Mouse (Mus musculus) CH12.LX (cell line): ENCODE data around the gene Hrh2. TPM values are rescaled to one million over a fixed set of nuclear protein-coding genes. Genes with fewer than 3 reads are reported as not detected.

Experiments used
- DNase-seq: peaks from one replicate; pipeline ENCODE4 v3.0.0-alpha.2; 2013; ENCODE audit errors: extremely low read depth
- H3K27ac ChIP-seq: 2 replicates; pipeline ENCODE4 v1.5.1; 2012; ENCODE audit warnings: low read depth, mild to moderate bottlenecking, control low read depth, moderate library complexity; ENCODE audit not compliant: insufficient read depth
- H3K27me3 ChIP-seq: replicated peaks from 2 replicates; pipeline ENCODE3; 2012; ENCODE audit warnings: inconsistent platforms
- H3K36me3 ChIP-seq, 2 experiments: replicated peaks in 1 of 2; 2 replicates each; pipeline versions ENCODE3 to v1.6.1; 2012; ENCODE audit warnings: inconsistent platforms in 1 of 2, low read length in 1 of 2, mild to moderate bottlenecking in 1 of 2, mixed read lengths in 1 of 2, moderate library complexity in 1 of 2; ENCODE audit not compliant: control insufficient read depth in 1 of 2, insufficient read depth in 1 of 2
- H3K4me1 ChIP-seq, 2 experiments: 2 replicates each; pipeline ENCODE4 v1.6.1; 2012; ENCODE audit warnings: inconsistent platforms in 1 of 2, moderate library complexity in 1 of 2; ENCODE audit not compliant: insufficient read depth in 2 of 2, control insufficient read depth in 1 of 2
- H3K4me2 ChIP-seq: 2 replicates; pipeline ENCODE4 v1.6.1; 2012; ENCODE audit warnings: low read depth, mild to moderate bottlenecking, control low read depth; ENCODE audit not compliant: poor library complexity, insufficient read depth, severe bottlenecking
- H3K4me3 ChIP-seq, 3 experiments: fragments of 150-350 bp in 1 of 3; sonication (generic) in 1 of 3; replicated peaks in 1 of 3; 2 replicates each; pipeline versions ENCODE3 to v1.5.1; 2011 to 2012; ENCODE audit warnings: low read depth in 2 of 3, low read length in 2 of 3, mild to moderate bottlenecking in 2 of 3, moderate library complexity in 2 of 3, control low read depth in 1 of 3, improper control_type of control experiment in 1 of 3, inconsistent platforms in 1 of 3, mixed read lengths in 1 of 3; ENCODE audit not compliant: poor library complexity in 1 of 3
- H3K79me2 ChIP-seq: replicated peaks from 2 replicates; pipeline ENCODE4 v1.6.1; 2012; ENCODE audit warnings: mild to moderate bottlenecking, moderate library complexity; ENCODE audit not compliant: control insufficient read depth, poor library complexity, insufficient read depth, severe bottlenecking; ENCODE audit errors: extremely low read depth
- H3K9ac ChIP-seq: 2 replicates; pipeline ENCODE4 v1.6.1; 2012; ENCODE audit warnings: low read depth, mild to moderate bottlenecking, control low read depth, moderate library complexity; ENCODE audit not compliant: insufficient read depth
- H3K9me3 ChIP-seq: replicated peaks from 2 replicates; pipeline ENCODE3; 2012; ENCODE audit warnings: low read length, inconsistent platforms, mixed read lengths
- BHLHE40 ChIP-seq: IDR thresholded peaks from 2 replicates; pipeline ENCODE4 v1.6.1; 2011; ENCODE audit warnings: mild to moderate bottlenecking, low read depth, low read length, improper control_type of control experiment
- CTCF ChIP-seq, 2 experiments: IDR thresholded peaks in 1 of 2; conservative IDR thresholded peaks in 1 of 2; 2 replicates each; pipeline ENCODE4 v1.5.1; 2011 to 2012; ENCODE audit warnings: low read depth in 2 of 2, low read length in 2 of 2, improper control_type of control experiment in 1 of 2, inconsistent platforms in 1 of 2, mild to moderate bottlenecking in 1 of 2, moderate library complexity in 1 of 2
- EP300 ChIP-seq: IDR thresholded peaks from 2 replicates; pipeline ENCODE4 v1.6.1; 2011; ENCODE audit warnings: low read length, improper control_type of control experiment
- HCFC1 ChIP-seq: IDR thresholded peaks from 2 replicates; pipeline ENCODE4 v1.6.1; 2012; ENCODE audit warnings: low read depth, mild to moderate bottlenecking, inconsistent platforms, low read length, improper control_type of control experiment
- IRF4 ChIP-seq: IDR thresholded peaks from 2 replicates; pipeline ENCODE4 v1.6.1; 2014; ENCODE audit warnings: low read depth, mild to moderate bottlenecking, inconsistent platforms, low read length, improper control_type of control experiment
- KAT2A ChIP-seq: IDR thresholded peaks from 2 replicates; pipeline ENCODE4 v1.6.1; 2012; ENCODE audit warnings: low read length, improper control_type of control experiment, inconsistent platforms; ENCODE audit not compliant: insufficient replicate concordance
- MAX ChIP-seq: IDR thresholded peaks from 2 replicates; pipeline ENCODE4 v1.6.1; 2011; ENCODE audit warnings: low read length, improper control_type of control experiment
- MEF2A ChIP-seq: IDR thresholded peaks from 2 replicates; pipeline ENCODE4 v1.6.1; 2014; ENCODE audit warnings: low read depth, mild to moderate bottlenecking, inconsistent platforms, low read length, improper control_type of control experiment, borderline replicate concordance
- NRF1 ChIP-seq: IDR thresholded peaks from 2 replicates; pipeline ENCODE4 v1.6.1; 2014; ENCODE audit warnings: low read depth, mild to moderate bottlenecking, inconsistent platforms, low read length, improper control_type of control experiment, moderate library complexity
- RAD21 ChIP-seq: IDR thresholded peaks from 2 replicates; pipeline ENCODE4 v1.6.1; 2011; ENCODE audit warnings: low read depth, mild to moderate bottlenecking, low read length, improper control_type of control experiment, moderate library complexity
- SIN3A ChIP-seq: IDR thresholded peaks from 2 replicates; pipeline ENCODE4 v1.6.1; 2012; ENCODE audit warnings: low read length, improper control_type of control experiment, inconsistent platforms
- TCF12 ChIP-seq: IDR thresholded peaks from 2 replicates; pipeline ENCODE4 v1.6.1; 2014; ENCODE audit warnings: low read depth, mild to moderate bottlenecking, inconsistent platforms, low read length, improper control_type of control experiment
- UBTF ChIP-seq: IDR thresholded peaks from 2 replicates; pipeline ENCODE4 v1.6.1; 2012; ENCODE audit warnings: low read depth, mild to moderate bottlenecking, inconsistent platforms, low read length, improper control_type of control experiment, moderate library complexity
- ZMIZ1 ChIP-seq: IDR thresholded peaks from 2 replicates; pipeline ENCODE4 v1.6.1; 2012; ENCODE audit warnings: low read depth, mild to moderate bottlenecking, inconsistent platforms, low read length, improper control_type of control experiment
- ZNF384 ChIP-seq: IDR thresholded peaks from 2 replicates; pipeline ENCODE4 v1.6.1; 2012; ENCODE audit warnings: low read depth, low read length, improper control_type of control experiment, inconsistent platforms
- dilution Hi-C: fragments of 300-500 bp; cut with MboI; formaldehyde crosslinking; loops from 2 replicates; pipeline ENCODE4 v1.14.3; 2020; ENCODE audit warnings: low sequenced_read_pairs; ENCODE audit not compliant: extremely low pct_unique_long_range_greater_than_20kb, extremely low pct_ligation_motif_present
- in situ Hi-C: fragments of 300-500 bp; cut with MboI; formaldehyde crosslinking; loops from 3 replicates; pipeline ENCODE4 v1.14.3; 2019; ENCODE audit warnings: low sequenced_read_pairs, low pct_ligation_motif_present, low pct_unique_long_range_greater_than_20kb, mixed read lengths
- polyA plus RNA-seq: library from polyadenylated mRNA; unstranded; fragments of >175 nt; gene quantifications from 2 replicates; pipeline ENCODE4 v1.2.1, GENCODE M21; 2012; ENCODE audit warnings: low read depth; ENCODE audit not compliant: insufficient read length
- total RNA-seq, 2 experiments: library from RNA; depleted of rRNA; stranded (reverse); fragments of 300-350 nt in 1 of 2; fragments of >200 nt in 1 of 2; gene quantifications; 2 replicates each; pipeline ENCODE4 v1.2.3; 2012 to 2014

Hrh2 gene
- total and polyA plus RNA-seq, 3 experiments: 0.04 to 0.30 TPM; not detected in 1

DNA sequence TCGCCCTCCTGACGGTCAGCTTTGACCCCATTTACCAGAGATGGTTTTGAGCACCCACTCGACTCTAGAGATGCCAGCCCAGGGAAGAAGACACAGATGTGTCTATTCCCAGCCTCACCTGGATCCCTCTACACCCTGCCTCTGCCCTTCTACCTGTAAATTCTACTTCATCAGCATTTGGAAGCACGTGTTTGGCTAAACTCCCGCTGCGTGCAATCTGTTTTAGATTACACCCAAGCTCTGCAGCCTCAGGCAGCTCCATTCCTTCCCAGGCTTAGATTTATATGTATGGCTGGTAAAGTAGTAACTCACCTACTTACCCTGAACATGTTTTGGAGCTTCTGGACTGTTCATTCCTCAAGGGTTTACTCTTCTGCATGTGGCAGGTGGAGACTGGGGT lies 26.9 kb upstream of the Hrh2 start:
- Histone ChIP-seq H3K4me2 (no peak overlapping the region), H3K4me1 (peaks cover 0 to 2% of the 10 kb centered on the region in 2 experiments; a peak in 1 of 4 replicates), H3K79me2 (no peaks in the 10 kb centered on the region), H3K27ac (no peak overlapping the region), H3K36me3 (no peaks in the 10 kb centered on the region), H3K9ac (no peak overlapping the region)
- DNase-seq: no peak
- in situ Hi-C loops: no loop called here
- TF ChIP-seq KAT2A (no peak), IRF4 (no peak), RAD21 (no peak), ZMIZ1 (no peak), EP300 (no peak), MAX (no peak), HCFC1 (no peak), SIN3A (no peak)
- TF ChIP-seq, all 38 proteins: peak for 0
- Histone ChIP-seq H3K4me3 (no peak overlapping the region), H3K27me3 (peaks cover 5% of the 10 kb centered on the region), H3K9me3 (no peaks in the 10 kb centered on the region)
- dilution Hi-C loops: no loop called here

DNA sequence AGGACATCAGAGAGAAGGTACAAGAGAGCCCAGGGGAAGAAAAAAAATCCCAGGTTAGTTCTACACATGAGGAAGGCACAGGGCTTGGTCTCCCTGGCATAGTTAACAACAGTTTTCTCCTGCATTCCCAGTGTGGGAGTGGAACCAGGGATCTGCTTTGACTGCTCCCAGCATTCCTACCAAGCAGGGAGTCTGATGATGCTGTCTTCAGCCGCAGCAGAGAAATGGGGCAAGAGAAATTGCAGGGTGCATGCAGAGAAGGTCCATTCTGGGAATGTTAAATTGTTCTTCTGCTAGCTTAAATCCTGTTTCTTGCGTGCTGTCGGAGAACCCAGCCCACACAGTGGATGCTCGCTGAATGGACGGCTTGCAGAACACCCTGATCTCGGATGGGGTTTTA lies 26.2 kb upstream of the Hrh2 start:
- H3K79me2 ChIP-seq: no peaks in the 10 kb centered on the region
- no peaks in the 10 kb centered on the region for H3K36me3 ChIP-seq
- H3K4me2 ChIP-seq: no peak overlapping the region
- no peak overlapping the region for H3K27ac ChIP-seq
- H3K9ac ChIP-seq: no peak overlapping the region
- peaks cover 8% of the 10 kb centered on the region for H3K27me3 ChIP-seq
- in situ Hi-C loops: no loop called here
- TF ChIP-seq BHLHE40 (no peak), UBTF (no peak), ZNF384 (no peak), IRF4 (no peak), EP300 (no peak), MEF2A (no peak), TCF12 (no peak), CTCF (conservative IDR thresholded peaks at IDR 0.05 in 1 of 2, IDR thresholded peaks at IDR 0.05 in 1 of 2; ENCODE audit: low read depth in 2 of 2, low read length in 2 of 2) (no peak), NRF1 (no peak)
- H3K4me1 ChIP-seq: peaks cover 0 to 2% of the 10 kb centered on the region in 2 experiments; a peak in 1 of 4 replicates
- no peak overlapping the region for H3K4me3 ChIP-seq
- dilution Hi-C loops: no loop called here
- no peak for DNase-seq
- no peaks in the 10 kb centered on the region for H3K9me3 ChIP-seq
